Mouse (Mus musculus) ES-Bruce4 (cell line): ENCODE measurements around the gene Fbxo42. TPM values are rescaled to one million over a fixed set of nuclear protein-coding genes. Genes with fewer than 3 reads are reported as not detected.

Experiments used
- H3K27ac ChIP-seq: 2 replicates; pipeline ENCODE4 v1.5.1; 2012; ENCODE audit warnings: low read length, inconsistent platforms; ENCODE audit not compliant: insufficient read depth
- H3K27me3 ChIP-seq: 2 replicates; pipeline ENCODE4 v1.6.1; 2012; ENCODE audit warnings: mild to moderate bottlenecking, low read length, inconsistent platforms; ENCODE audit not compliant: control insufficient read depth, poor library complexity, insufficient read depth, severe bottlenecking
- H3K36me3 ChIP-seq: 2 replicates; pipeline ENCODE4 v1.6.1; 2012; ENCODE audit warnings: inconsistent platforms, mild to moderate bottlenecking, low read length, moderate library complexity; ENCODE audit not compliant: control insufficient read depth, poor library complexity, insufficient read depth, severe bottlenecking
- H3K4me1 ChIP-seq: one replicate; pipeline ENCODE4 v1.8.1; 2011; ENCODE audit warnings: low read length; ENCODE audit not compliant: control insufficient read depth, insufficient read depth
- H3K4me3 ChIP-seq: 2 replicates; pipeline ENCODE4 v1.5.1; 2011; ENCODE audit warnings: low read depth, mild to moderate bottlenecking, low read length
- H3K9ac ChIP-seq: 2 replicates; pipeline ENCODE4 v1.6.1; 2012; ENCODE audit warnings: low read depth, mild to moderate bottlenecking, inconsistent platforms; ENCODE audit not compliant: poor library complexity, severe bottlenecking
- H3K9me3 ChIP-seq: replicated peaks from 2 replicates; pipeline ENCODE4 v1.6.1; 2012; ENCODE audit warnings: mild to moderate bottlenecking, low read length, inconsistent platforms; ENCODE audit not compliant: control insufficient read depth, poor library complexity, insufficient read depth, severe bottlenecking
- CTCF ChIP-seq: IDR thresholded peaks from one replicate; pipeline ENCODE4 v1.8.1; 2011; ENCODE audit warnings: low read depth, low read length
- EP300 ChIP-seq: IDR thresholded peaks from 2 replicates; pipeline ENCODE4 v1.6.1; 2011; ENCODE audit warnings: low read depth, low read length; ENCODE audit not compliant: insufficient read depth
- POLR2A ChIP-seq: IDR thresholded peaks from one replicate; pipeline ENCODE4 v1.8.1; 2011; ENCODE audit warnings: low read length; ENCODE audit not compliant: insufficient read depth
- polyA plus RNA-seq: library from polyadenylated mRNA; stranded (reverse); fragments of >200 nt; gene quantifications from 2 replicates; pipeline ENCODE4 v1.2.4, GENCODE M21; 2011; ENCODE audit warnings: low read depth; ENCODE audit not compliant: missing spikeins, insufficient read depth, insufficient read length

The Fbxo42 gene
- polyA plus RNA-seq, 1 experiment, result 31.8 TPM

DNA sequence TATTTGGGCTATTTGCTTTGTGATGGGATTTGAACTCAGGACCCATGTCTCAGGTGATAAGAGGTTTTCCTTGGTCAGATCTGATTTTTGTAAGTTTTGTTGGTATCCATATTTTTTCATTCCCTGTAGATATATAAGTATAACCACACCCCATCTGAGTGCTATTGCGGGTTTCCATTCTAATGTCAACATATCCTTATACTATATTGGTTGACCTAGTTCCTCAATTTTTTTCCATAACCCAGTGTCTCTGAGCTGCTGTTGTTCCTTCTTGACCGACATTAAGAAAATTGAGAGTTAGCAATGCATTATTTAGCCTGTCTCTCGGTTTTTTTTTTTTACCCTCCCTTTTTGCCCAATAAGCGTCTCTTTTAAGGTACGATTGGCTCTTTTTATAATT, 75.0 kb downstream of the Fbxo42 start:
- H3K4me1 ChIP-seq, result no peaks in the 10 kb centered on the region
- H3K27me3 ChIP-seq, result no peaks in the 10 kb centered on the region
- H3K36me3 ChIP-seq, result no peaks in the 10 kb centered on the region
- TF ChIP-seq EP300 (no peak), POLR2A (no peak), CTCF (no peak)
- no peak overlapping the region for H3K27ac ChIP-seq
- no peak overlapping the region for H3K4me3 ChIP-seq
- no peak overlapping the region for H3K9ac ChIP-seq
- no peaks in the 10 kb centered on the region for H3K9me3 ChIP-seq

GRCm38 (mm10) chr4:141228687-141229086, 81.0 kb downstream of the Fbxo42 start:
- TF ChIP-seq CTCF (no peak), POLR2A (no peak), EP300 (no peak)
- H3K9ac ChIP-seq, result no peak overlapping the region
- no peaks in the 10 kb centered on the region for H3K9me3 ChIP-seq
- H3K27me3 ChIP-seq, result no peaks in the 10 kb centered on the region
- H3K36me3 ChIP-seq, result no peaks in the 10 kb centered on the region
- H3K4me1 ChIP-seq, result peaks cover 6% of the 10 kb centered on the region
- H3K27ac ChIP-seq, result no peak overlapping the region
- no peak overlapping the region for H3K4me3 ChIP-seq

- H3K36me3 ChIP-seq, result no peaks in the 10 kb centered on the region
- no peaks in the 10 kb centered on the region for H3K9me3 ChIP-seq
- no peak overlapping the region for H3K4me3 ChIP-seq
- H3K27ac ChIP-seq, result no peak overlapping the region
- no peak for TF ChIP-seq EP300
- no peak for TF ChIP-seq POLR2A
- no peak for TF ChIP-seq CTCF
- H3K27me3 ChIP-seq, result no peaks in the 10 kb centered on the region
- H3K4me1 ChIP-seq, result peaks cover 6% of the 10 kb centered on the region
- H3K9ac ChIP-seq, result no peak overlapping the region
Measured at GRCm38 (mm10) chr4:141233196-141233595, 85.5 kb downstream of the Fbxo42 start.

DNA sequence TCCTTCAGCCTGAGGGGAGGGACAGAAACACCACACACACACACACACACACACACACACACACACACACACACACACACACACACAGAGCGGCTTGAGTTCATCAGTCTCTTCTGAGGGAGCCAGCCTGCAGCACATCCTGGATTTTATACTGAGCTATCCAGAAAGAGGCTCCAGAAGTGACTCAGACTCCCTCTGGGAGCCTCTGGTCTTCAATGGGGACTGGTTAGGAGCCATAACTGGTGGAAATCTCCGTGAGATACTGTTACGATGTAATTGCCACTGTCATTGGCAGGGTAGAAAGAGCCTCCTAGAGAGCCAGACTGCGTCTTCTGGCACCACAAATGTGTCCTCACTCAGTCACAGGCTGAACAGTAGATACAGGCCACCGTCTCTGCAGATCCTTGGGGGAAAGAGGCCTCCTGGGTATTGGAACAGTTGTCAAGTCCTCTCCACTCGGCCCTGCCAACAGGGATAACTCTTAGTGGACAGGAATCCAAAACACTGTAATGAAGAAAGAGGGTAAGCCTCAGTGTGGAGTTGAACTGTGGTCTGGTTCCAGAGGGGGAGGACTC, 87.9 kb downstream of the Fbxo42 start:
- Histone ChIP-seq H3K27ac (no peak overlapping the region), H3K4me3 (no peak overlapping the region), H3K27me3 (no peaks in the 10 kb centered on the region), H3K4me1 (no peaks in the 10 kb centered on the region), H3K9ac (no peak overlapping the region), H3K36me3 (no peaks in the 10 kb centered on the region), H3K9me3 (no peaks in the 10 kb centered on the region)
- TF ChIP-seq CTCF (no peak), POLR2A (no peak)

- Histone ChIP-seq H3K4me1 (peaks cover 5% of the 10 kb centered on the region), H3K27me3 (no peaks in the 10 kb centered on the region), H3K9ac (no peak overlapping the region), H3K36me3 (no peaks in the 10 kb centered on the region), H3K4me3 (no peak overlapping the region), H3K9me3 (no peaks in the 10 kb centered on the region), H3K27ac (no peak overlapping the region)
- TF ChIP-seq POLR2A (no peak), EP300 (no peak), CTCF (no peak)
Measured at GRCm38 (mm10) chr4:141236856-141237255, 89.1 kb downstream of the Fbxo42 start.

DNA sequence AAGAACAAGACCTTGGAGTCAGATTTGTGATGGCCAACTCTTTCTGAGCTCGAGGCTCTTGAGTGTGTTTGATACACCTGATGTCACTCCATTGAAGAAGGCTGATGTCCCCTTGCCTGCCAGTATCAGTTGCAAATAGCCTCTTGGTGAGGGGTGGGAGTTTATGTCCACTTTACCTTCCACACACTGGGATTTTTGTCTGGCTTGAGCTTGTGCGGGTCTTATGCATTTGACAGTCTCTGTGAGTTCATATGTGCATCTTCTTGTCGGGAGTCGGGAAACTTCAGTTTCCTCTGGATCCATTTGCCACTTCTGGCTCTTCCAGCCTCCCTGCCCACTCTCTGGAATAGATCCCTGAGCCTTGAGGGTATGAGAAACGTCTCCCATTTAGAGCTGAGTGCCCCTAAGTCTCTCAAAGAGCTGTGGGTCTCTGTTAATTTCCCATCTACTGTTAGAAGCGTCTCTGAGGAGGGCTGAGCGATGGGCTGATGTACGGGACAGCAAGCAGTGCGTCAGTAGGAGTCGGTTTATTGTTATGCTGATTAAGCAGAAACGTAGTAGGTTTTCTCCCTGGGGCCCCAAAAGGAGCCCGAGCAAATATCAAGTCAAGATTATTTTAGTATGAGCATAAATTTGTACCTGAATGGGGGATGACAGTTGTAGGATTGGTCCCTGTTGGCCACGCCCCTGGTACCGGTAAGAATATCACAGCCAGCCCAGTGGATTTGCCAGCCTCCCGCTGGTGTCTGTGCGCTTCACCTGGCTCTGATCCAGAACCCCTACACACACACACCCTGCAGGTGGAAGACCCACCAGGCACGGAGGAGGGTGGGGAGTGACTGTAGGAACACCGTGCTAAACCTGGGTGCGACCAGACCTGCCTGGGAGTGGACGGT, 91.0 kb downstream of the Fbxo42 start:
- no peak overlapping the region for H3K9ac ChIP-seq

More for the DNA sequence above, 91.0 kb downstream of the Fbxo42 start:
- Histone ChIP-seq H3K4me3 (peak overlapping the region; percentile 75), H3K27ac (no peak overlapping the region), H3K36me3 (no peaks in the 10 kb centered on the region), H3K9me3 (no peaks in the 10 kb centered on the region), H3K4me1 (peaks cover 6% of the 10 kb centered on the region), H3K27me3 (no peaks in the 10 kb centered on the region)
- TF ChIP-seq EP300 (no peak), CTCF (no peak), POLR2A (no peak)
